Mouse (Mus musculus) ZHBTc4 (cell line): ENCODE measurements around the gene Baat.
"Not testable (repeated sequence)": the region's sequence is repeated elsewhere in the genome, so short reads cannot be mapped to it uniquely, and the experiment has no call there.

Experiments used
- DNase-seq: peaks from one replicate; pipeline ENCODE4 v3.0.0-alpha.2; 2011; ENCODE audit warnings: low read depth, low spot score

Gene Baat

GRCm38 (mm10) chr4:49506386-49506785 lies at the start of gene Baat:
Gene Baat (minus strand): TSS chr4:49506557.
- no peak for DNase-seq

GRCm38 (mm10) chr4:49553380-49553779 lies 47.0 kb upstream of the Baat start:
- DNase-seq = no peak

- DNase-seq = no peak
Measured at GRCm38 (mm10) chr4:49549383-49549782, 43.0 kb upstream of the Baat start, which contains the start of gene Aldob. Gene Aldob (minus strand): TSS chr4:49549546.

GRCm38 (mm10) chr4:49547544-49548219 lies 41.3 kb upstream of the Baat start:
- no peak for DNase-seq

- no peak for DNase-seq
Measured at GRCm38 (mm10) chr4:49546873-49547543, 40.7 kb upstream of the Baat start.

GRCm38 (mm10) chr4:49546026-49546425 lies 39.7 kb upstream of the Baat start:
- DNase-seq = no peak

- DNase-seq = no peak
Measured at GRCm38 (mm10) chr4:49540966-49541365, 34.6 kb upstream of the Baat start.

- DNase-seq = no peak
Measured at GRCm38 (mm10) chr4:49539665-49540064, 33.3 kb upstream of the Baat start.

GRCm38 (mm10) chr4:49536671-49537070 lies 30.3 kb upstream of the Baat start:
- DNase-seq = no peak

- no peak for DNase-seq
Measured at GRCm38 (mm10) chr4:49535675-49536294, 29.4 kb upstream of the Baat start.

GRCm38 (mm10) chr4:49535036-49535435 lies 28.7 kb upstream of the Baat start:
- no peak for DNase-seq

GRCm38 (mm10) chr4:49522576-49522975 lies 16.2 kb upstream of the Baat start:
- DNase-seq = no peak

- DNase-seq = no peak
Measured at GRCm38 (mm10) chr4:49521346-49521745, 15.0 kb upstream of the Baat start.

GRCm38 (mm10) chr4:49520572-49521340 lies 14.4 kb upstream of the Baat start, which contains the start of the genes Mrpl50 and Zfp189:
Gene Mrpl50 (minus strand): TSS chr4:49521093.
Gene Zfp189 (plus strand): TSS chr4:49521176.
- DNase-seq = peak; percentile 97

GRCm38 (mm10) chr4:49519476-49519875 lies 13.1 kb upstream of the Baat start:
- peak; percentile 86 for DNase-seq

GRCm38 (mm10) chr4:49514441-49514840 lies 8.1 kb upstream of the Baat start:
- no peak for DNase-seq

- no peak for DNase-seq
Measured at GRCm38 (mm10) chr4:49512636-49513035, 6.3 kb upstream of the Baat start.

- DNase-seq = not testable (repeated sequence)
Measured at GRCm38 (mm10) chr4:49510236-49510835, 4.0 kb upstream of the Baat start.

- no peak for DNase-seq
Measured at GRCm38 (mm10) chr4:49509183-49509582, 2.8 kb upstream of the Baat start.

- DNase-seq = no peak
Measured at GRCm38 (mm10) chr4:49503563-49503962, 2.8 kb downstream of the Baat start.

- not testable (repeated sequence) for DNase-seq
Measured at GRCm38 (mm10) chr4:49485934-49486650, 20.3 kb downstream of the Baat start.
